Mouse (Mus musculus): ENCODE results near the gene Gpr68. TPM values are rescaled to one million over a fixed set of nuclear protein-coding genes. Genes with fewer than 3 reads are reported as not detected.

Gene Gpr68
- polyA plus RNA-seq, 1 experiment from 2014 or later = 6.0 TPM

- Histone ChIP-seq H3K9ac (no peak overlapping the region), H3K36me3 (no peaks in the 10 kb centered on the region), H3K27ac (no peak overlapping the region), H3K9me3 (replicated peaks) (no peaks in the 10 kb centered on the region), H3K4me2 (no peak overlapping the region), H3K4me3 (no peak overlapping the region), H3K27me3 (no peaks in the 10 kb centered on the region), H3K4me1 (replicated peaks) (no peaks in the 10 kb centered on the region)
- ATAC-seq (replicated peaks; ENCODE audit: insufficient number of reproducible peaks, insufficient read depth, low FRiP score, low read depth) = no peak
- WGBS = 86% methylated on average over 8 of the region's 8 CpGs
Observed at GRCm38 (mm10) chr12:100867097-100867496, 40.9 kb downstream of the Gpr68 start.

GRCm38 (mm10) chr12:100865509-100866078, 42.4 kb downstream of the Gpr68 start:
- Histone ChIP-seq H3K27me3 (no peaks in the 10 kb centered on the region), H3K4me1 (replicated peaks) (no peaks in the 10 kb centered on the region), H3K27ac (no peak overlapping the region), H3K36me3 (no peaks in the 10 kb centered on the region), H3K9me3 (replicated peaks) (no peaks in the 10 kb centered on the region), H3K4me2 (no peak overlapping the region), H3K4me3 (no peak overlapping the region), H3K9ac (no peak overlapping the region)
- no peak for ATAC-seq (replicated peaks; ENCODE audit: insufficient number of reproducible peaks, insufficient read depth, low FRiP score, low read depth)
- 57% methylated on average over 11 of the region's 11 CpGs for WGBS

GRCm38 (mm10) chr12:100865072-100865471, 42.9 kb downstream of the Gpr68 start:
- no peak overlapping the region for H3K27ac ChIP-seq

GRCm38 (mm10) chr12:100862856-100863446, 45.0 kb downstream of the Gpr68 start:
- H3K9me3 ChIP-seq (replicated peaks) = no peaks in the 10 kb centered on the region
- no peaks in the 10 kb centered on the region for H3K27me3 ChIP-seq
- H3K4me3 ChIP-seq = no peak overlapping the region
- H3K9ac ChIP-seq = no peak overlapping the region
- no peak overlapping the region for H3K27ac ChIP-seq
- H3K36me3 ChIP-seq = no peaks in the 10 kb centered on the region
- ATAC-seq (replicated peaks; ENCODE audit: insufficient number of reproducible peaks, insufficient read depth, low FRiP score, low read depth) = no peak
- WGBS = 77% methylated on average over 3 of the region's 3 CpGs
- H3K4me1 ChIP-seq (replicated peaks) = no peaks in the 10 kb centered on the region
- H3K4me2 ChIP-seq = no peak overlapping the region

More at GRCm38 (mm10) chr12:100865072-100865471, 42.9 kb downstream of the Gpr68 start:
- H3K9ac ChIP-seq = no peak overlapping the region
- no peak overlapping the region for H3K4me3 ChIP-seq
- H3K27me3 ChIP-seq = no peaks in the 10 kb centered on the region
- H3K9me3 ChIP-seq (replicated peaks) = no peaks in the 10 kb centered on the region
- no peak overlapping the region for H3K4me2 ChIP-seq
- H3K36me3 ChIP-seq = no peaks in the 10 kb centered on the region
- no peaks in the 10 kb centered on the region for H3K4me1 ChIP-seq (replicated peaks)
- no peak for ATAC-seq (replicated peaks; ENCODE audit: insufficient number of reproducible peaks, insufficient read depth, low FRiP score, low read depth)

- WGBS = 79% methylated on average over 3 of the region's 3 CpGs
- H3K4me1 ChIP-seq (replicated peaks) = no peaks in the 10 kb centered on the region
- H3K9ac ChIP-seq = no peak overlapping the region
- no peaks in the 10 kb centered on the region for H3K9me3 ChIP-seq (replicated peaks)
- no peak for ATAC-seq (replicated peaks; ENCODE audit: insufficient number of reproducible peaks, insufficient read depth, low FRiP score, low read depth)
- H3K4me3 ChIP-seq = no peak overlapping the region
- no peak overlapping the region for H3K4me2 ChIP-seq
- H3K27me3 ChIP-seq = no peaks in the 10 kb centered on the region
- H3K27ac ChIP-seq = no peak overlapping the region
- no peaks in the 10 kb centered on the region for H3K36me3 ChIP-seq
Observed at GRCm38 (mm10) chr12:100862272-100862671, 45.7 kb downstream of the Gpr68 start.

GRCm38 (mm10) chr12:100857791-100858190, 50.2 kb downstream of the Gpr68 start:
- WGBS = 71% methylated on average over 7 of the region's 7 CpGs
- no peak overlapping the region for H3K27ac ChIP-seq
- no peak overlapping the region for H3K4me2 ChIP-seq
- no peaks in the 10 kb centered on the region for H3K36me3 ChIP-seq
- H3K9me3 ChIP-seq (replicated peaks) = no peaks in the 10 kb centered on the region
- H3K4me3 ChIP-seq = no peak overlapping the region
- no peaks in the 10 kb centered on the region for H3K27me3 ChIP-seq
- no peaks in the 10 kb centered on the region for H3K4me1 ChIP-seq (replicated peaks)
- no peak overlapping the region for H3K9ac ChIP-seq
- ATAC-seq (replicated peaks; ENCODE audit: insufficient number of reproducible peaks, insufficient read depth, low FRiP score, low read depth) = no peak

- no peaks in the 10 kb centered on the region for H3K36me3 ChIP-seq
- ATAC-seq (replicated peaks; ENCODE audit: insufficient number of reproducible peaks, insufficient read depth, low FRiP score, low read depth) = no peak
- H3K9ac ChIP-seq = no peak overlapping the region
- 65% methylated on average over 2 of the region's 2 CpGs for WGBS
- H3K4me2 ChIP-seq = no peak overlapping the region
- H3K9me3 ChIP-seq (replicated peaks) = no peaks in the 10 kb centered on the region
- H3K27ac ChIP-seq = no peak overlapping the region
- no peaks in the 10 kb centered on the region for H3K27me3 ChIP-seq
- no peak overlapping the region for H3K4me3 ChIP-seq
- no peaks in the 10 kb centered on the region for H3K4me1 ChIP-seq (replicated peaks)
Observed at GRCm38 (mm10) chr12:100856337-100856736, 51.7 kb downstream of the Gpr68 start.

GRCm38 (mm10) chr12:100852370-100852769, 55.6 kb downstream of the Gpr68 start:
- H3K27me3 ChIP-seq = no peaks in the 10 kb centered on the region
- 80% methylated on average over 3 of the region's 3 CpGs for WGBS
- no peak overlapping the region for H3K4me2 ChIP-seq
- H3K36me3 ChIP-seq = no peaks in the 10 kb centered on the region
- ATAC-seq (replicated peaks; ENCODE audit: insufficient number of reproducible peaks, insufficient read depth, low FRiP score, low read depth) = no peak
- no peak overlapping the region for H3K4me3 ChIP-seq
- H3K9me3 ChIP-seq (replicated peaks) = no peaks in the 10 kb centered on the region
- H3K4me1 ChIP-seq (replicated peaks) = no peaks in the 10 kb centered on the region
- H3K9ac ChIP-seq = no peak overlapping the region
- H3K27ac ChIP-seq = no peak overlapping the region

GRCm38 (mm10) chr12:100849421-100850138, 58.4 kb downstream of the Gpr68 start:
- Histone ChIP-seq H3K9me3 (replicated peaks) (no peaks in the 10 kb centered on the region), H3K27ac (no peak overlapping the region), H3K4me3 (no peak overlapping the region), H3K36me3 (no peaks in the 10 kb centered on the region), H3K27me3 (no peaks in the 10 kb centered on the region), H3K9ac (no peak overlapping the region), H3K4me1 (replicated peaks) (no peaks in the 10 kb centered on the region), H3K4me2 (no peak overlapping the region)
- 66% methylated on average over 7 of the region's 7 CpGs for WGBS
- 0 out of 2 replicates have a peak, but pooled peaks have one; percentile 32 for ATAC-seq (replicated peaks; ENCODE audit: insufficient number of reproducible peaks, insufficient read depth, low FRiP score, low read depth)

- 72% methylated on average over 11 of the region's 11 CpGs for WGBS
- no peaks in the 10 kb centered on the region for H3K36me3 ChIP-seq
- no peaks in the 10 kb centered on the region for H3K27me3 ChIP-seq
- H3K9me3 ChIP-seq (replicated peaks) = no peaks in the 10 kb centered on the region
- H3K9ac ChIP-seq = no peak overlapping the region
- H3K27ac ChIP-seq = no peak overlapping the region
- no peak for ATAC-seq (replicated peaks; ENCODE audit: insufficient number of reproducible peaks, insufficient read depth, low FRiP score, low read depth)
- H3K4me1 ChIP-seq (replicated peaks) = no peaks in the 10 kb centered on the region
- H3K4me3 ChIP-seq = no peak overlapping the region
- no peak overlapping the region for H3K4me2 ChIP-seq
Observed at GRCm38 (mm10) chr12:100847437-100848080, 60.4 kb downstream of the Gpr68 start.

GRCm38 (mm10) chr12:100846566-100846965, 61.4 kb downstream of the Gpr68 start:
- Histone ChIP-seq H3K9ac (no peak overlapping the region), H3K36me3 (no peaks in the 10 kb centered on the region), H3K4me2 (no peak overlapping the region), H3K4me3 (no peak overlapping the region), H3K27me3 (no peaks in the 10 kb centered on the region), H3K27ac (no peak overlapping the region), H3K4me1 (replicated peaks) (no peaks in the 10 kb centered on the region), H3K9me3 (replicated peaks) (no peaks in the 10 kb centered on the region)
- ATAC-seq (replicated peaks; ENCODE audit: insufficient number of reproducible peaks, insufficient read depth, low FRiP score, low read depth) = no peak
- 33% methylated on average over 1 of the region's 1 CpGs for WGBS
